Mouse (Mus musculus) adrenal gland, postnatal 36 days (tissue): ENCODE results near the gene Tcf25. TPM values are rescaled to one million over a fixed set of nuclear protein-coding genes. Genes with fewer than 3 reads are reported as not detected.
"Not testable (repeated sequence)": the region's sequence is repeated elsewhere in the genome, so short reads cannot be mapped to it uniquely, and the experiment has no call there.

ENCODE experiments used
- DNase-seq, 2 experiments: peaks; one replicate each; pipeline ENCODE4 v3.0.0; 2021; ENCODE audit warnings: mixed read lengths in 1 of 2
- total RNA-seq, 2 experiments: library from RNA; stranded (reverse); gene quantifications; 2 replicates each; pipeline ENCODE4 v1.2.3; 2021

The Tcf25 gene
- total RNA-seq, 2 experiments from 2014 or later = 213 to 255 TPM

DNA sequence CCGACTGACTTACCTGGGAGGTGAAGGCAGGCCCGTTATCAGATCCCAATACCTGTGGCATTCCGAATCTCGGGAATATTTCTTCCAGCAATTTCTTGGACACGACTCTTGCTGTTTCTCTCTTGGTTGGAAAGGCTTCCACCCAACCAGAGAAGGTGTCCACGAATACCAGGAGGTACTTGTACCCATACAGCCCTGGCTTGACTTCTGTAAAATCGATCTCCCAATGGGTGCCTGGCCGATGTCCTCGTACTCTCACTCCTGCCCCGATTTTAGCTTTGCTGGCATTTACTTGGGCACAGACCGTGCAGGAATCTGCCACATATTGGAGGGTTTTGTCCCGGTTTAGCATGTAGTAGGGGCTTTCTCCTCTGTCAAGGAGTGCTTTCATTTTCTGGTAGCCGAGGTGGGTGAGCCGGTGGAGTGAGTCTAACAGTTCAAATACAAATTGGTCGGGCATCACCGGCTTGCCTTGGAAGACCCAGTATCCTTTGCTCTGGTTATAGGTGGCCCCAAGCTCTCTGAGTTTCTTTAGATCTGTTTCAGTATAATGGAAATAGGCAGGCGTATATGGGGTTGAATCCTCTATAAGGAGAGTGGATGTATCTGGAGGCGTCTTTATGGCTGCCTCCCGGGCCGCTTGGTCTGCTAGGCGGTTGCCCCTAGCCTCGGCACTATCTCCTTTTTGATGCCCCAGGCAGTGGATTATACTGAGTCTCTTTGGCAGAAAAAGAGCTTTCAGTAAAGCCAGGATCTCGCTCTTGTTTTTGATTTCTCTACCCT is 55.6 kb downstream of the Tcf25 start:
- no peak for DNase-seq

DNA sequence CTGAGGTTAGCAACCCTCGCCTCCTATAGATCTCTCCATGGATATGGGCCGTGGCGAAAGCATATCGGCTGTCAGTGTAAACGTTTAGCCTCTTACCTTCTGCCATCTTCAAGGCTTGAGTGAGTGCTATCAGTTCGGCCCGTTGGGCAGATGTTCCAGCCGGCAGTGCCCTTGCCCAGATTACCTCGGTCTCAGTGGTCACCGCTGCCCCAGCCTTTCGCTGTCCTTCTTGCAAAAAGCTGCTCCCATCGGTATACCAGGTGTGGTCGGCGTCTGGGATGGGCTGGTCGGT is 56.1 kb downstream of the Tcf25 start:
- DNase-seq = not testable (repeated sequence)

DNA sequence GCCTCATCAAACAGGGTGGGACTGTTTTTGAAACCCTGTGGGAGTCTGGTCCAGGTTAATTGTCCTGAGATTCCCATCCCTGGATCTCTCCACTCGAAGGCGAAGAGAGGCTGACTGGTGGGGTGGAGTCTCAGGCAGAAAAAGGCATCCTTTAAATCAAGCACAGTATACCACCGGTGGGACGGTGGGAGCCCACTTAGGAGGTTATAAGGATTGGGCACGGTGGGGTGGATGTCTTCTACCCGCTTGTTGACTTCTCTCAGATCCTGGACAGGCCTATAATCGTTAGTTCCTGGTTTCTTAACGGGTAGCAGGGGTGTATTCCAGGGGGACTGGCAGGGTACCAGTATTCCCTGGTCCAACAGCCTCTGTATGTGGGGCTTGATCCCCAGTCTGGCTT is 57.4 kb downstream of the Tcf25 start:
- not testable (repeated sequence) for DNase-seq

DNA sequence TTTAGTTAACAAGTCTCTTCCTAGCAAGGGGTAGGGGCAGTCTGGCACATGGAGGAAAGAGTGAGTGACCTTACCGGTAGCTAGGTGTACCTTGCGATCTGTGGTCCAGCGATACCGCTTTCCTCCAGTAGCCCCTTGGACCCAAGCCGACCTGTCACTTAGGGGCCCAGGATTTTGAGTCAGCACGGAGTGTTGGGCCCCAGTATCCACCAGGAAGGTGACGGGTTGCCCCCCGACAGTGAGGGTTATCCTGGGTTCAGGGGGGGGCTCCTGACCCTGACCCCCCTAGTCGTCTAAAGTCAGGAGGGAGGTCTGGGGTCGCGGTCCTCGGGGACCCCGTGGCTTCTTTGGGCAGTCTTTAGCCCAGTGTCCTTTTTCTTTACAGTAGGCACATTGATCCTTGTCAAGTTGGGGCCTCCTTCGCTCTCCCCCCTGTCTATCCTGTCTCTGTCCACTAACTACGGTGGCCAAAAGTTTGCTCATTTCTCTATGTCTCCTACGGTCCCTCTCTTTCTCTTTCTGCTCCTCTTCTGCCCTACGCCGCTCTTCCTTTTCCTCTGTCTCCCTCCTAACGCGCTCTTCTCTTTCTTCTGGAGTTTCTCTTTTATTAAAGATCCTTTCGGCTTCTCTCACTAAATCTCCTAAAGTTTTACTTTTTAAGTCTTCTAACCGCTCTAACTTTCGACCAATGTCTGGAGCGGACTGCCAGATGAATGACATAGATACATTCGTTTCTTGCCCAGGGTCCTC is 58.2 kb downstream of the Tcf25 start:
- no peak for DNase-seq

DNA sequence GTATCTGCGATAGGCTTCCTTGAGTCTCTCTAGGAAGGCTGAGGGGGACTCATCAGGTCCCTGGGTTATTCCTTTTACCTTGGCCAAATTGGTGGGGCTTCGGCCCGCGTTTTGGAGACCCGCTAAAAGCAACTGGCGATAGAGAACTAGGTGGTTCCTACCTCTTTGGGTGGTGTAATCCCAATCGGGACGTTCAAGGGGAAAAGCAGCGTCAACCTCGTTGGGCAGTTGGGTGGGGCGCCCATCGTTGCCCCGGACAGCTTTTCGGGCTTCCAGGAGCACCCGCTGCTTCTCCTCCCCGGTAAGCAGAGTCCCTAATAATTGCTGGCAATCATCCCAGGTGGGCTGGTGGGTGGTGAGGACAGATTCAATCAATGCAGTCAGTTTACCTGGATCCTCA is 58.8 kb downstream of the Tcf25 start:
- DNase-seq = no peak

DNA sequence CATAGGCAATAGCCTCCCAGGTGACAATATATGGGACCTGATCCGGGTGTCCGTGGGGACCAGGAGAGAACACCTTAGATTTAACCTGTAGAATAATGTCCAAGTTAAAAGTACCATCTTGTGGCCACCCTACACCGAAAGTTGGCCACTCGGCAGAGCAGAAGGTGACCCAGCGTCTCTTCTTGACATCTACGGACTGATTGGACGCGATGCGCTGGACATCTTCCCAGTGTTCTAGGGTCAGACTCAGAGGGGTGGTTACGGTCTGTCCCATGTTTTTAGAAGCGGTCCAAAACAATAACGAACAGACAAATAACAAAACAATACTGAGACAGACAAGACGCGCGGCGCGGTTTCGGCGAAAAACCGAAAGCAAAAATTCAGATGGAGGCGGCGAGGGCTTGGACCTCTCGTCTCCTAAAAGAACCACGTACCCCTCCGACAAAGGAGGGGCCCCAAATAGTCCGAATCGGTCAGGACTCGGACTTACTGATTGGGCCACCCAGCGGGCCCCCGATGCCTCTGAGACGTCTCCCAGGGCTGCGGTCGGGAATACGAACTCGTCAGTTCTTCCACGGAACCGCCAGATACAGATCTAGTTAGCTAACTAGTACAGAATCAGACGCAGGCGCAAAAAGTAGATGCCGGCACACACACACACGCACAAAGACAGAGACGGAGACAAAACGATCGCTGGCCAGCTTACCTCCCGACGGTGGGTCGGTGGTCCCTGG is 59.9 kb downstream of the Tcf25 start:
- DNase-seq = not testable (repeated sequence)

DNA sequence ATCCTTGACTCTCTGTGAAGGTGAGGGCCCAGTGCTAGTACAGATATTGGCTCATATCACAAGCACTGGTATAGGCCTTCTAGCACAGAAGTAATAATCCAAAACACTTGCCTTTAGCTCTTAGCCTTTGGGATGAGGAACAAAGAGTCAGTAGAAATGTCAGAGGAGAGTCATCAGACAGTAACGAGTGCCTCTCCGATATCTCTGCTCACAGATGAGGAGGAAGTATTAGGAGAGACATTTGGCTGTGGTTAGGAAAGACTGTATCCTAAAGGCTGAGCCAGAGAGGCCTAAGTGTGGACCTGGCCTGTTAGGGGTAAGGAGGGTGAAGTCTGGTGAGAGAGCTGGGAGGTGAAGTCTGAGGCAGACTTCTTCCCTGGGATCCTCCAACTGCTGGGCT is 68.2 kb downstream of the Tcf25 start:
- DNase-seq = no peak

DNA sequence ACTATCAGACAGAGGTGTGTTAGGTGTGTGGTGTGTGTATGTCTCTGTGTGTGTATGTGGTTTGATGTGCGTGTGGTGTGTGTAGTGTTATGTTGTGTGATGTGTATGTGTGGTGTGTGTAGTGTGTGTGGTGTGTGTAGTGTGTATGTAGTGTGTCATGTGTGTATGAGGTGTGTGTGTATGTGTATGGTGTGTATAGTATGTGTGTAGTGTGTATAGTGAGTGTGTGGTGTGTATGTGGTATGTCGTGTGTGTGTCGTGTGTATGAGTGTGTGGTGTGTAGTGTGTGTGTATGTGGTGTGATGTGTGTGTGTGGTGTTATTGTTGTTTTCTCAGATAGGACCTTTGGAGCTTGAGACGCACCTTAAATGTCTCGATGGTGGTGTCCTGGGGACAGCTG is 68.8 kb downstream of the Tcf25 start:
- no peak for DNase-seq

DNA sequence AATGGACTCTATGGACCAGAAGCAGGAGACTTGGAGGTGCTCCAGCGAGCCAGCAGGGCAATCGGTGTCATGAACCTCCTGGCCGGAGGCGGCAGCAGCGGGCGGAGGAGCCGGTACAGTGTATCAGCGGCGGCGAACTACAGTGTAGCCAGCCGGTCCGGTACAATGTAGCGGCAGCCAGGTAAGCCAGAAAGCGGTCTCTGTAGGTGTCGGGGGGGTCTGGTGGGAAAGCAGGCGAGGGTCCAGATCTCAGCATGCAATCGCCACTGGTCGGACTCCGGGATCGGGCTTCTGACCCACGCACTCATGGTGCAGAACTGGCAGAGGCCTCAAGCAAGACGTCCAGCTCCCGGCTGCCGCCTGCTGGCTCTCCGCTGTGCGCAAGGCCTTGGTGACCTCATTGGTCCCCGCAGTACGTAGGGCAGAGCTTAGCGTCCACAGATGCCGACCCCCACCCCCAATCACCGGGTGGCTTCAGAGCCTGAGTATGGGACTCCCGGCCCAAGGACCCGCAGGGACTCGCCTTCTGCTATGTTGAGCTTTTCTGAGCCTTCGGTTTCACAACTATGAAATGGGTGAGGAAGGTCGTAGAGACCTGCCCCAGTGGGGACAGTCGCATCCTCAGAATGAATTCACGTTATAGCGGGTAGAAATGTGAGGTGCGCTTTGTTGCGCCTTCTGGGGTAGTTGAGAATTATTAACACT is 69.5 kb downstream of the Tcf25 start:
- peak; percentile 94 to 96 for DNase-seq

DNA sequence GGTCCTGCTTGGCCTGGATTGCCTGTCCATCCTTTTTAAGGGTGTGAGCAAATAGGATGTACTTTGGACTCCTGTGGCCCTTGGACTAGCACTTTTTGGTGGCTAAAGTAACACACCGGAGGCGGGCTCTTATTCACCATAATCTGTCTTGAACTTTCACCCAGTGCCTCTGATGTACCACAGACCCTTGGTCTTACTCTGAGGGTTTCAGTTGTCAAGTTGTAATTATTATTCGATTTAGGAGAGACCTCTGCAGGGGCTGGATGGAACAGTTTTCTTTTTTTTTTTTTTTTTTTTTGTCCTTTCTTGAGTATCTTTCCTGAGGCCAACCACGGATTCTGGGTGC is 70.0 kb downstream of the Tcf25 start:
- DNase-seq = no peak

DNA sequence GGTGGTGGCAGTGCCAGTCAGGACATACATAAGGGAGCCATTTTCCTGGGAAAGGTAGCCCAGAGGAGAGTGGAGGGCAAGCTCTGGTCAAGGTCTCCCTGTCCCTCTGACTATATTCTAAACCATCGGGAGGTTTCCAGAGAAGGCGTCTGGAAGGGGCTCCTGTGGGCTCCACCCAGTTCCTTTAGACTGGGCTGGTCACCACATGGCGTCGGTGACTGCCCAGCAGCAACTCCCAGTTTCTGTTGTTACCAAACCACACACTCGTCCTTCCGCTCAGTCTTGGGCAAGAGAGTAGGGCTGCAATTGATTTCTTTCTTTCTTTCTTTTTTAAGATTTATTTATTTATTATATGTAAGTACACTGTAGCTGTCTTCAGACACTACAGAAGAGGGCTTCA is 70.6 kb downstream of the Tcf25 start:
- no peak for DNase-seq

DNA sequence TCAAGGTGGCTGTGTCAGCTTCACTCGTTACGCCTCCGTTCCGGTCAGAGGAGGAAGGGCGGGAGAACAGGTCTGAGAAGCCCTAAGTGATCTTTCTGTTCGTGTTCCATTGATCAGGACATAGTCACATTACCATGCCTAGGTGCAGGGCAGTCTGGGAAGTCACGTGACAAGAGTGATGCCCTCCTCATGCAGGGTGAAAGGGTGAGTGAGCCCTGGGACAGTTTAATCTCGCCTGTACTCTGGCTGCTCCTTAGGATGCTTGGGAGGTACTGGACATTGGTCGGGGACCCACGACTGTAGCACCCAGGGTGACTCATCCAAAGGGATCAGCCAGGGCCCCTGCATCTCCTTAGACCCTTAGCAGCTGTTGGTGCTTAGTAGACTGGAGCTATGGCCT is 72.4 kb downstream of the Tcf25 start:
- no peak for DNase-seq

DNA sequence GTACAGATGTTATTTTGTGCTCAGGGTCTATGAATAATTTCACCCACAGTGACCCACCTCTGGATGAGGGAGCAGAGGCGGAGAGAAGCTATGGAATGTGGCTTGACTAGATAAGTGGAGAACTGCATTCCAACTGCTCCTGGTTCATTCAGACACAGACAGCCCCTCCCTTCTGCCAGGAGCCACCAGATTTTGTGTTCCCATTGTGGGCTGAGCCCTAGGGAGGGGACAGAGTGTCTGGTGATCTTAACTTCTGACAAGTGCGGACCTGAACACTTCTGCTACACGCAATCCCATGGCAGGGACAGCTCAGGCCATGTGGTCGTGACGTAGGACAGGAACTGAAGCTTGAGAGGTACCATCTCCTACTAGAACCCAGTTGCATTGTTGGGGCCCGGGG is 73.2 kb downstream of the Tcf25 start:
- DNase-seq = no peak

DNA sequence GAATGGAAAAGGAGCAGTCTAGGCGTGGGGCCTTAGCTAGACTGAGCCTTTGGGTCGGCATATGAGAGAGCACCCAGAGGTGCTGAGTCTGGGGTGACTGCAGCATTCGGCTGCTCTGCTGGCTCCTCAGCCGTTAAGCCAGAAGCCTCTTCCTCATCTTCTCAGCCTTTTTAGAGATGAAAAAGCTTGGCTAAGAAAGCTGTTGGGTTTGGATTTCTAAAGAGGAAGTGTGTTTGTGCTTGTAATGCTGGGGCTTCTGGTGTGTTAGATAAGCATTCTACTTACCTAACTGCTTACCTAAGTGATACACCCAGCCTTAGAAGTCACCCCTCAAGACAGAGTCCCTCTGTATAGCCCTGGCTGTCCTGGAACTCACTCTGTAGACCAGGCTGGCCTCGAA is 77.2 kb downstream of the Tcf25 start:
- DNase-seq = no peak

DNA sequence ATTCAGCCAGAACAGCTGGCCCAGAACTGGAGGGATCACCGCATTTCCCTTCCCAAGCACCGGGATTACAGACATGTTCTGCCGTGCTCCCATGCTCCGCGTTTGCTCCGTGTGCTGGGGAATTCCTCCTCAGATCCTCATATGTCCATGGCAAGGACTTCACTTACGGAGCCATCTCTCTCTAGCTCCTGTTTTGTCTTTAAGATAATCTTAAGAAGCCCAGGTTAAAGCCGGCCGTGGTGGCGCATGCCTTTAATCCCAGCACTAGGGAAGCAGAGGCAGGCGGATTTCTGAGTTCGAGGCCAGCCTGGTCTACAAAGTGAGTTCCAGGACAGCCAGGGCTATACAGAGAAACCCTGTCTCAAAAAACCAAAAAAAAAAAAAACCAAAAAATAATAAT is 78.2 kb downstream of the Tcf25 start:
- not testable (repeated sequence) for DNase-seq

DNA sequence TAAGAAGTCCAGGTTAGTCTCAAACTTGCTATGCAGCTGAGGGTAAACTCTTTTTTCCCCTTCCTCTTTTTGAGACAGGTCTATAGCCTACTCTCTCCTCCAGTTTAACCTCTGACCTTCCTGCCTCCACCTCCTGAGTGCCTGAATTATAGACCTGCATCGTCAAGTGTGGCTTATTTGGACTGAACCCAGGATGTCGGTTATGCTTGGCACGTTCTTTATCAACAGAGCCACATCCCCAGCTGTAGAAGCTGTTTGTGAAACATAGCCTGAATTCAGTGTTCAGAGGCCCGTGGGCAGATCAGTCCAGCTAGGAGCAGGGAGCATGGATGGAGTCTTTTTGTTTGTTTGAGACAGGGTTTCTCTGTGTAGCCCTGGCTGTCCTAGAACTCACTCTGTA is 78.6 kb downstream of the Tcf25 start:
- no peak for DNase-seq

DNA sequence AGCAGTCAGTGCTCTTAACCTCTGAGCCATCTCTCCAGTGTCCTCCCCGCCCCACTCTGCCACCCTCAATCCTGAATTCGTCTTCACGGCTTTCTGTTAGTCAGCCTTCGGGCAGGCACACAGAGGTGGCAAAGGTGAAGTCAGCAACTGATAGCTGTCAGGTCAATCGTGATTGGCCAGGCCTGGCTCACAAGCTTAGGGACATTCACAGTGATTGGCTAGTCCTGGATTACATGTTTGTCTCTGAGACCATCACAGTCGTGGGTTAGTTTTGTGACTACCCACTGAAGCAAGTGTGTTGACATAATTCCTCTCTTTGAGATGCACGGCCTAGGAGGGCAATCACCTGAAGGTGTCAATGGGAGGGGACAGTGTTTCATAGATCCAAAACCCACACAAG is 79.7 kb downstream of the Tcf25 start:
- DNase-seq = no peak

Other genes with a start within 250 kb of the Tcf25 start
- 1 to 10 TPM; 5.6 to 5.8 TPM for gene Sult5a1, start 215.4 kb upstream of the Tcf25 start, total RNA-seq
- gene Dpep1, start 187.5 kb upstream of the Tcf25 start, total RNA-seq = 10 to 100 TPM; 39.9 to 47.2 TPM
- gene Chmp1a, start 161.0 kb upstream of the Tcf25 start, total RNA-seq = 100 to 1,000 TPM in 1 of 2 experiments, 10 to 100 TPM in 1; 77.5 to 108 TPM
- 1 to 10 TPM; 2.9 to 3.7 TPM for gene Spata33, start 160.9 kb upstream of the Tcf25 start, total RNA-seq
- 10 to 100 TPM; 49.0 to 58.6 TPM for gene Cdk10, start 148.9 kb upstream of the Tcf25 start, total RNA-seq
- 10 to 100 TPM; 16.8 to 21.4 TPM for gene Spata2l, start 137.5 kb upstream of the Tcf25 start, total RNA-seq
- 10 to 100 TPM; 19.4 to 27.9 TPM for gene Zfp276, start 119.6 kb upstream of the Tcf25 start, total RNA-seq
- 10 to 100 TPM; 21.1 to 28.1 TPM for gene Vps9d1, start 119.4 kb upstream of the Tcf25 start, total RNA-seq
- 10 to 100 TPM in 1 of 2 experiments, 1 to 10 TPM in 1; 1.9 to 10.5 TPM for gene Fanca, start 55.2 kb upstream of the Tcf25 start, total RNA-seq
- gene Spire2, start 41.0 kb upstream of the Tcf25 start, total RNA-seq = 1 to 10 TPM; 1.1 to 1.4 TPM
- gene Mc1r, start 33.4 kb downstream of the Tcf25 start, total RNA-seq = not detected
- gene Tubb3, start 37.7 kb downstream of the Tcf25 start, total RNA-seq = 1 to 10 TPM; 4.5 to 4.7 TPM
- gene Def8, start 49.8 kb downstream of the Tcf25 start, total RNA-seq = 10 to 100 TPM; 21.7 to 32.6 TPM
- 10 to 100 TPM; 64.2 TPM for gene Afg3l1, start 104.2 kb downstream of the Tcf25 start, total RNA-seq
- under 1 TPM in 1 of 2 experiments, not detected in 1; 0.43 TPM for gene Dbndd1, start 141.7 kb downstream of the Tcf25 start, total RNA-seq
- gene Gas8, start 145.1 kb downstream of the Tcf25 start, total RNA-seq = 10 to 100 TPM; 12.1 to 14.7 TPM